Mouse (Mus musculus) bone marrow macrophage, adult 2 months (primary cell): ENCODE results near the gene Nrtn.

Experiments used
- CTCF ChIP-seq: IDR thresholded peaks from 2 replicates; pipeline ENCODE4 v1.5.1; 2012; ENCODE audit warnings: low read depth, mild to moderate bottlenecking, low read length, moderate library complexity
- POLR2A ChIP-seq: IDR thresholded peaks from 2 replicates; pipeline ENCODE4 v1.6.1; 2012; ENCODE audit warnings: mild to moderate bottlenecking, low read depth, low read length, borderline replicate concordance

DNA sequence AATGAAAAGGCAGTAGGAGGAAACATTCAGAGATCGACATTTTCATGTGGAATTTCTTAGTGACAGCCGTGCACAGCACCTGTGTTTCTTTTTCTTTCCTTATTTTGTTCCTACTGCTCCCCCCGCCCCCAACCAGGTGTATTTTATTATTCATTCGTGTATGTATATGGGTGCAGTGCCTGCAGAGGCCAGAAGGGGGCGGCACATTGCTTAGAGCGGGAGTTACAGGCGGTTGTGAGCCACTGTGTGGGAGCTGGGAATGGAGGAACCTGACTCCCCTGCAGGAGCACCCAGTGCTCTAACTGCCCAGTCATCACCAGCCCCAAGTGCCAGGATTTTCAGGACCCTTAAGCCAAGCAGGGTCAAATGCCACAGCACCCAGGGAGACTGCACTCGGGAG lies 20.8 kb downstream of the Nrtn start:
- no peak; the same call in 1 of the 2 replicates for TF ChIP-seq CTCF
- TF ChIP-seq POLR2A = no peak
